Mouse (Mus musculus): ENCODE data around the gene Dbh.

Dbh gene

GRCm38 (mm10) chr2:27163851-27164250, 1.2 kb upstream of the Dbh start:
- no peak for DNase-seq (ENCODE audit: low read depth, low spot score)

GRCm38 (mm10) chr2:27166074-27166473, 1.0 kb downstream of the Dbh start:
- no peak for DNase-seq (ENCODE audit: low read depth, low spot score)

GRCm38 (mm10) chr2:27166999-27167398, 2.0 kb downstream of the Dbh start:
- no peak for DNase-seq (ENCODE audit: low read depth, low spot score)

GRCm38 (mm10) chr2:27174242-27174641, 9.2 kb downstream of the Dbh start:
- no peak for DNase-seq (ENCODE audit: low read depth, low spot score)

- DNase-seq (ENCODE audit: low read depth, low spot score) = no peak
Measured at GRCm38 (mm10) chr2:27175696-27176267, 10.7 kb downstream of the Dbh start.

GRCm38 (mm10) chr2:27179101-27179500, 14.1 kb downstream of the Dbh start:
- no peak for DNase-seq (ENCODE audit: low read depth, low spot score)

GRCm38 (mm10) chr2:27181907-27182306, 16.9 kb downstream of the Dbh start:
- no peak for DNase-seq (ENCODE audit: low read depth, low spot score)

GRCm38 (mm10) chr2:27183734-27184133, 18.7 kb downstream of the Dbh start:
- DNase-seq (ENCODE audit: low read depth, low spot score) = no peak

- no peak for DNase-seq (ENCODE audit: low read depth, low spot score)
Measured at GRCm38 (mm10) chr2:27187531-27187930, 22.5 kb downstream of the Dbh start.

- no peak for DNase-seq (ENCODE audit: low read depth, low spot score)
Measured at GRCm38 (mm10) chr2:27189994-27190393, 25.0 kb downstream of the Dbh start.

- DNase-seq (ENCODE audit: low read depth, low spot score) = no peak
Measured at GRCm38 (mm10) chr2:27198551-27199246, 33.7 kb downstream of the Dbh start.

- no peak for DNase-seq (ENCODE audit: low read depth, low spot score)
Measured at GRCm38 (mm10) chr2:27200586-27200985, 35.6 kb downstream of the Dbh start.

GRCm38 (mm10) chr2:27205666-27206065, 40.6 kb downstream of the Dbh start:
- DNase-seq (ENCODE audit: low read depth, low spot score) = no peak

- DNase-seq (ENCODE audit: low read depth, low spot score) = no peak
Measured at GRCm38 (mm10) chr2:27206128-27206797, 41.2 kb downstream of the Dbh start.

GRCm38 (mm10) chr2:27207126-27207525, 42.1 kb downstream of the Dbh start:
- no peak for DNase-seq (ENCODE audit: low read depth, low spot score)

GRCm38 (mm10) chr2:27209370-27209769, 44.3 kb downstream of the Dbh start:
- no peak for DNase-seq (ENCODE audit: low read depth, low spot score)

- no peak for DNase-seq (ENCODE audit: low read depth, low spot score)
Measured at GRCm38 (mm10) chr2:27209816-27210215, 44.8 kb downstream of the Dbh start.

GRCm38 (mm10) chr2:27210255-27210654, 45.2 kb downstream of the Dbh start:
- DNase-seq (ENCODE audit: low read depth, low spot score) = peak; percentile 63

- peak; percentile 5 for DNase-seq (ENCODE audit: low read depth, low spot score)
Measured at GRCm38 (mm10) chr2:27210676-27211210, 45.7 kb downstream of the Dbh start.

GRCm38 (mm10) chr2:27211966-27212893, 47.2 kb downstream of the Dbh start:
- DNase-seq (ENCODE audit: low read depth, low spot score) = no peak

GRCm38 (mm10) chr2:27215537-27215936, 50.5 kb downstream of the Dbh start:
- DNase-seq (ENCODE audit: low read depth, low spot score) = no peak

- no peak for DNase-seq (ENCODE audit: low read depth, low spot score)
Measured at GRCm38 (mm10) chr2:27218121-27218544, 53.1 kb downstream of the Dbh start.
